Mouse (Mus musculus): ENCODE results near the gene Nav1. TPM values are rescaled to one million over a fixed set of nuclear protein-coding genes. Genes with fewer than 3 reads are reported as not detected.

The Nav1 gene
- polyA plus RNA-seq, 1 experiment from 2014 or later: 13.6 TPM

GRCm38 (mm10) chr1:135385161-135385560 is 221.9 kb downstream of the Nav1 start:
- H3K27me3 ChIP-seq: no peaks in the 10 kb centered on the region
- no peaks in the 10 kb centered on the region for H3K4me1 ChIP-seq
- H3K9me3 ChIP-seq (replicated peaks): no peaks in the 10 kb centered on the region
- no peak overlapping the region for H3K9ac ChIP-seq
- no peak for ATAC-seq (ENCODE audit: insufficient number of reproducible peaks, low FRiP score, low TSS enrichment, low read depth)
- H3K4me2 ChIP-seq (replicated peaks): no peak overlapping the region
- H3K4me3 ChIP-seq (replicated peaks): no peak overlapping the region
- peaks cover 74% of the 10 kb centered on the region for H3K36me3 ChIP-seq
- 86% methylated on average over 9 of the region's 9 CpGs for WGBS
- H3K27ac ChIP-seq (replicated peaks): no peak overlapping the region

Small RNA genes lying within 50 kb of the gene (microRNA-seq; reads per million reads assigned to microRNA genes)
- gene Mir1231 (ENCODE audit: borderline number of aligned reads): not detected

Other genes starting within 250 kb of the Nav1 start
- gene Shisa4, start 232.1 kb downstream of the Nav1 start, polyA plus RNA-seq (2015; fragmentation: Nextera tagmentation; extraction: Ambion mirVana): 30.8 and 32.3 TPM in 2 replicates
- 101 and 105 TPM in 2 replicates for gene Ipo9, start 176.8 kb downstream of the Nav1 start, polyA plus RNA-seq (2015; fragmentation: Nextera tagmentation; extraction: Ambion mirVana)
- gene Csrp1, start 112.8 kb upstream of the Nav1 start, polyA plus RNA-seq (2015; fragmentation: Nextera tagmentation; extraction: Ambion mirVana): 118 and 128 TPM in 2 replicates
- 113 and 119 TPM in 2 replicates for gene Phlda3, start 158.8 kb upstream of the Nav1 start, polyA plus RNA-seq (2015; fragmentation: Nextera tagmentation; extraction: Ambion mirVana)
- 297 and 410 TPM in 2 replicates for gene Tnni1, start 172.1 kb upstream of the Nav1 start, polyA plus RNA-seq (2015; fragmentation: Nextera tagmentation; extraction: Ambion mirVana)
- gene Lad1, start 211.3 kb upstream of the Nav1 start, polyA plus RNA-seq (2015; fragmentation: Nextera tagmentation; extraction: Ambion mirVana): 57.9 and 58.0 TPM in 2 replicates
- 151 and 208 TPM in 2 replicates for gene Tnnt2, start 229.1 kb upstream of the Nav1 start, polyA plus RNA-seq (2015; fragmentation: Nextera tagmentation; extraction: Ambion mirVana)

All from embryonic facial prominence, embryonic 15.5 days (tissue).